Mouse (Mus musculus): ENCODE measurements around the gene Tagap1.
"Not testable (repeated sequence)": the region's sequence is repeated elsewhere in the genome, so short reads cannot be mapped to it uniquely, and the experiment has no call there.

DNA sequence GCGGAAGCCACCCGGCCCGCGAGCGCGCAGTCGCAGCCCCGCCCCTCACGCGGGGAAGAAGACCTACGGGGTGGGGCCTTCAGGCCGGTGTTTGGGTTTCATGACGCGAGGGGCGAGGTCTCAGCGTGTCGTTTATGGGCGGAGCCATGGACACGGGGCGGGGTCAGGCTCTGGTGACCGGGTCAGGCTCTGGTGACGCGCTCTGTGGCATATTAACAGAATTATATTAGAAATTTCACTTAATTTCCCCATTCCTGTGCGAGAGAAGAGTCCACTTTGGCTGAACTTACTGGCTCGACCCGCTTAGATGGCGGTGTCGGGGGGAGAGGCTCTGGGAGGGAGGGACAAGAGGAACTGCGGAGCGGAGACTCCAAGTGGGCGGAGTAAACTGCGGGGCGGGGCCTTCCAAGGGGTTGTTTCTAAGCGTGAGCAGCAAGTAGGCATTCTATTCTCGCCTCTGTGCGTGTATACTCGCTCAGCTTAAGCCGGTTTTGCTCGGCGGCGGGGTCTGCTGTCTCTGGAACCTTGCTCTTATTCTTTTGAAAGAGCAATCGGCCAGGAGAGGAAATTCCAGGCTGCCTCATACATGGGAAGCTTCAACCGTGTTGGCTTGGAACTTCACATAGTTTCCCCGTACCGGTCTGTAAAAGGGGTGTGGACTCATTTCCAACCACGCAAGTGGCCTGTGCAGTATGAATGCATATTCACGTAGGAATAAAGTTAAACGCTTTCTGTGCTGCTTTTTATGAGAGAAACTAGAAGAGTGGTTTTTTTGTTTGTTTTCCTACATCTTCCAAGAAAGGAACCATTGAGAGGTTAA lies 435 bp upstream of the Tagap1 start:
- not testable (repeated sequence) for TF ChIP-seq POLR2A (IDR thresholded peaks at IDR 0.05; ENCODE audit: extremely low read depth, insufficient read depth, low read length); CTCF (IDR thresholded peaks at IDR 0.05; ENCODE audit: low read depth, low read length)
